Mouse (Mus musculus): Measurements from ENCODE around the gene Gaa. TPM values are rescaled to one million over a fixed set of nuclear protein-coding genes. Genes with fewer than 3 reads are reported as not detected.

Gaa gene
- polyA plus RNA-seq, 1 experiment from 2014 or later: 37.2 TPM

Other genes starting within 250 kb of the Gaa start
- gene Cbx2, start 244.9 kb upstream of the Gaa start, polyA plus RNA-seq (2014; fragmentation: Nextera tagmentation; extraction: Ambion mirVana): 19.9 and 38.2 TPM in 2 replicates
- gene Cbx8, start 226.9 kb upstream of the Gaa start, polyA plus RNA-seq (2014; fragmentation: Nextera tagmentation; extraction: Ambion mirVana): 7.8 and 10.9 TPM in 2 replicates
- gene Cbx4, start 181.7 kb upstream of the Gaa start, polyA plus RNA-seq (2014; fragmentation: Nextera tagmentation; extraction: Ambion mirVana): 4.9 and 8.3 TPM in 2 replicates
- gene Tbc1d16, start 39.4 kb upstream of the Gaa start, polyA plus RNA-seq (2014; fragmentation: Nextera tagmentation; extraction: Ambion mirVana): 7.3 and 13.0 TPM in 2 replicates
- 5.6 and 6.4 TPM in 2 replicates for gene Ccdc40, start 39.3 kb upstream of the Gaa start, polyA plus RNA-seq (2014; fragmentation: Nextera tagmentation; extraction: Ambion mirVana)
- gene Eif4a3, start 32.2 kb downstream of the Gaa start, polyA plus RNA-seq (2014; fragmentation: Nextera tagmentation; extraction: Ambion mirVana): 362 and 419 TPM in 2 replicates
- gene Card14, start 39.9 kb downstream of the Gaa start, polyA plus RNA-seq (2014; fragmentation: Nextera tagmentation; extraction: Ambion mirVana): 0.16 and 0.17 TPM in 2 replicates
- 7.1 and 7.9 TPM in 2 replicates for gene Sgsh, start 87.6 kb downstream of the Gaa start, polyA plus RNA-seq (2014; fragmentation: Nextera tagmentation; extraction: Ambion mirVana)
- 5.9 and 8.2 TPM in 2 replicates for gene Slc26a11, start 87.7 kb downstream of the Gaa start, polyA plus RNA-seq (2014; fragmentation: Nextera tagmentation; extraction: Ambion mirVana)
- gene Rnf213, start 125.2 kb downstream of the Gaa start, polyA plus RNA-seq (2014; fragmentation: Nextera tagmentation; extraction: Ambion mirVana): 7.4 and 9.5 TPM in 2 replicates
- gene Endov, start 223.5 kb downstream of the Gaa start, polyA plus RNA-seq (2014; fragmentation: Nextera tagmentation; extraction: Ambion mirVana): 14.6 and 18.4 TPM in 2 replicates